Mouse (Mus musculus) lung, adult 2 months (tissue): ENCODE results near the gene Nrn1. TPM values are rescaled to one million over a fixed set of nuclear protein-coding genes. Genes with fewer than 3 reads are reported as not detected.

ENCODE experiments used
- DNase-seq: peaks from one replicate; pipeline ENCODE4 v3.0.0; 2022
- H3K4me1 ChIP-seq: fragments of 200-500 bp; 2 replicates; pipeline ENCODE4 v1.6.1; 2011; ENCODE audit warnings: low read length; ENCODE audit not compliant: control insufficient read depth, insufficient read depth
- H3K4me3 ChIP-seq: fragments of 200-500 bp; replicated peaks from 2 replicates; pipeline ENCODE3; 2011; ENCODE audit warnings: low read depth, mild to moderate bottlenecking, control low read depth, low read length; ENCODE audit errors: extremely low read depth
- CTCF ChIP-seq: fragments of 200-500 bp; IDR thresholded peaks from 2 replicates; pipeline ENCODE4 v1.5.1; 2011; ENCODE audit warnings: mild to moderate bottlenecking, low read length, control low read depth; ENCODE audit not compliant: insufficient read depth
- POLR2A ChIP-seq: fragments of 200-500 bp; IDR thresholded peaks from 2 replicates; pipeline ENCODE4 v1.6.1; 2011; ENCODE audit warnings: low read depth, mild to moderate bottlenecking, control low read depth, low read length, borderline replicate concordance; ENCODE audit errors: extremely low read depth
- WGBS: fragments of 180-500 bp; shearing (Covaris S2); methylation state at CpG from one replicate; pipeline ENCODE4 v1.1.7; 2018; 5-methylcytosine and 5-hydroxymethylcytosine counted together
- polyA plus RNA-seq: library from polyadenylated mRNA; depleted of rRNA; stranded (reverse); fragments of >200 nt; gene quantifications from 2 replicates; pipeline ENCODE4 v1.2.3, GENCODE M21; 2012

Gene Nrn1
- polyA plus RNA-seq, 1 experiment: 9.2 TPM

DNA sequence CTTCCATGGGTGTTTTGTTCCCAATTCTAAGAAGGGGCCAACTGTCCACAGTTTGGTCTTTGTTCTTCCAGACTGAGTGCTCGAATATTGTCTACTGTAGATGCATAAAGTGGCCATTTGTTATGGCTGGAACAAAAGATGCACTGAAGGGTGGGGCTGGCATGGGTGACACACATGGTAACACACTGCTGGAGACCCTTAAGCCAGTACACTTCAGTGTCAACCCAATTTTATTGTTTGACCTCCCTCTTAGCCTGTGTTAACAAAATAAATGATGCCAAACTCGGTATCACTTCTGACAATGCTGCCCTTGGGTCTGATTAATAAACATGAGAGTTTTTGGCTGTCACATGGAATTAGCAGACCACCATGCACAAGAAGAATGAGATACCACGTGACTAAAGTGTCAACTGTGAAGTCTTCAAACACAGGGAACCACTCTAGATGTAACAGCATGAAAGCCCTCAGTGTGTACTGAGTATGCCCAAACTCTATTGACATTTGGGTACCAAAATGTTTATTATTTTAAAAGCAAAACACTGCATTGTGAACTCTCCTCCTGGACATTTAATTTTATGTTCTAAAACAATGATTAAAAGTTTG is 27.7 kb downstream of the Nrn1 start:
- no peak for DNase-seq
- Histone ChIP-seq H3K4me1 (no peaks in the 10 kb centered on the region), H3K4me3 (no peak overlapping the region)
- TF ChIP-seq POLR2A (no peak), CTCF (no peak)
- 51% methylated on average over 3 of the region's 3 CpGs for WGBS

DNA sequence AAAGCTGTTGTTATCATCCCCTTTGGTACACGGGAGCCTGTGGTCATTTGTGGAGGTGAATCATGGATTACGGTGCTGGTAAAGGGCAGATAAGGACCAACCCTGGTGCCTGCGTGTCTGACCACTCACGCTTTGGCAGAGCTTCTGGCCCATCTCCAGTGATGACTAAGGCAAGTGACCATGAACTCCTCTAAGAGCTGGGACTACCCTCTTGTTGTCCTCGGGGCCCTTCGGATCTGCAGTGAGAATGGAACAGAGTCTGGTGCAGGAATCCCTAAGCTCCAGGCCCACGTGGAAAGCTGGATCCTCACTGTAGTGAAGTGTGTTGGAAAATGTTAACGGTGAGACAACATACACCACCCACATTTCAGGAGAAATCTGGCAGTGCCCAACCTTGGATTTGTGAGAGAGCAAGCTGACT is 38.6 kb downstream of the Nrn1 start:
- 49% methylated on average over 8 of the region's 8 CpGs for WGBS
- no peak for TF ChIP-seq POLR2A
- TF ChIP-seq CTCF: no peak
- Histone ChIP-seq H3K4me3 (no peak overlapping the region), H3K4me1 (peaks cover 4% of the 10 kb centered on the region; the same call in 1 of the 2 replicates)
- no peak for DNase-seq

GRCm38 (mm10) chr13:36695516-36696201 is 39.3 kb downstream of the Nrn1 start:
- 18% methylated on average over 7 of the region's 7 CpGs for whole genome bisulfite sequencing
- peaks cover 4% of the 10 kb centered on the region; the same call in 1 of the 2 replicates for H3K4me1 ChIP-seq
- DNase-seq: no peak
- no peak overlapping the region for H3K4me3 ChIP-seq
- TF ChIP-seq CTCF: no peak
- TF ChIP-seq POLR2A: no peak

- peaks cover 3% of the 10 kb centered on the region; the same call in 1 of the 2 replicates for H3K4me1 ChIP-seq
- H3K4me3 ChIP-seq: no peak overlapping the region
- no peak for TF ChIP-seq POLR2A
- TF ChIP-seq CTCF: no peak
- 57% methylated on average over 4 of the region's 4 CpGs for WGBS
- DNase-seq: peak; percentile 17
Observed at GRCm38 (mm10) chr13:36683581-36683980, 51.4 kb downstream of the Nrn1 start.

DNA sequence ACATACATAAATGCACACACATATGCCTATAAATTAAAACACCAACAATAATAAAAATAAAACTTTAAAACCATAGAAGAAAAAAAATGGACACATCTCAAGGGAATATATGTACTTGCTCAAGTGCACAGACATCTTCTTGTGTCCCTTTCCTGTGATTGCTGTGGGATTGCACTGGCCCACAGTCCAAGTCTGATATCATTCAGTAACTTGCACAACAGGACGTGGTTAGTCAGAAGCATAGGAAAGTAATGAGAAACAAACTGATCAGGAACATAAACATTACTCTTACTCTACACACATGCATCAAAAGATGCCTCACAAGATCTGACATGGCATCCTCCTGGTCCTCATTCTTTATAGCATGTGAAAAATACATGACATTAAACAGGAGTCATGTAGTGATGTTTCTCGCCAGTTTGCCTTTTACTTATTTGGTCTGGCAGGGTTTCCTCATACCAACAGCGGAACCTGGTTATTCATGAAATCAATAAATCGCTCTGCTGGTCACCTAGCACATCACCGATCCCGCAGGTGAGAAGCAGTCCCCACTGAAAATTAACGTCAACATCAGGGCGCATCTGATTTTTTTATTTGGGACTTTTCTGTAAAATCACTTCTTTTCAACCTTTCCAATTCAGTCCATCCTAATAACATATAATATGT is 54.1 kb downstream of the Nrn1 start:
- Histone ChIP-seq H3K4me3 (no peak overlapping the region), H3K4me1 (peaks cover 3% of the 10 kb centered on the region; the same call in 1 of the 2 replicates)
- 83% methylated on average over 8 of the region's 8 CpGs for WGBS
- TF ChIP-seq POLR2A: no peak
- no peak for TF ChIP-seq CTCF
- DNase-seq: no peak

GRCm38 (mm10) chr13:36679345-36679744 is 55.6 kb downstream of the Nrn1 start:
- TF ChIP-seq CTCF: no peak
- no peak for TF ChIP-seq POLR2A
- Histone ChIP-seq H3K4me1 (peaks cover 3% of the 10 kb centered on the region; the same call in 1 of the 2 replicates), H3K4me3 (no peak overlapping the region)
- no peak for DNase-seq
- 55% methylated on average over 1 of the region's 1 CpGs for WGBS
